Mouse (Mus musculus): Measurements from ENCODE around the gene Wars2. TPM values are rescaled to one million over a fixed set of nuclear protein-coding genes. Genes with fewer than 3 reads are reported as not detected.

Gene Wars2
- polyA plus RNA-seq, 1 experiment from 2014 or later = 10.8 TPM

GRCm38 (mm10) chr3:99264695-99265094, 123.8 kb downstream of the Wars2 start:
- peaks cover 60% of the 10 kb centered on the region for H3K4me1 ChIP-seq
- H3K27ac ChIP-seq = no peak overlapping the region
- DNase-seq (ENCODE audit: low spot score) = peak; percentile 29
- peaks cover 29% of the 10 kb centered on the region for H3K27me3 ChIP-seq (ENCODE audit: low read depth, poor library complexity, severe bottlenecking)
- 39% methylated on average over 7 of the region's 7 CpGs for WGBS
- H3K4me3 ChIP-seq = no peak overlapping the region
- no peaks in the 10 kb centered on the region for H3K9me3 ChIP-seq (replicated peaks)
- peaks cover 83% of the 10 kb centered on the region for H3K36me3 ChIP-seq

GRCm38 (mm10) chr3:99266752-99267303, 126.0 kb downstream of the Wars2 start:
- no peak overlapping the region for H3K4me3 ChIP-seq
- H3K27me3 ChIP-seq (ENCODE audit: low read depth, poor library complexity, severe bottlenecking) = peaks cover 14% of the 10 kb centered on the region
- peaks cover 42% of the 10 kb centered on the region for H3K4me1 ChIP-seq
- no peaks in the 10 kb centered on the region for H3K9me3 ChIP-seq (replicated peaks)
- H3K27ac ChIP-seq = no peak overlapping the region
- peaks cover 92% of the 10 kb centered on the region for H3K36me3 ChIP-seq
- DNase-seq (ENCODE audit: low spot score) = peak; percentile 24
- 54% methylated on average over 10 of the region's 10 CpGs for WGBS

GRCm38 (mm10) chr3:99277973-99278580, 137.2 kb downstream of the Wars2 start:
- no peaks in the 10 kb centered on the region for H3K27me3 ChIP-seq (ENCODE audit: low read depth, poor library complexity, severe bottlenecking)
- WGBS = 30% methylated on average over 12 of the region's 12 CpGs
- H3K4me3 ChIP-seq = no peak overlapping the region
- H3K9me3 ChIP-seq (replicated peaks) = no peaks in the 10 kb centered on the region
- peak; percentile 54 for DNase-seq (ENCODE audit: low spot score)
- peaks cover 86% of the 10 kb centered on the region for H3K36me3 ChIP-seq
- H3K4me1 ChIP-seq = peaks cover 49% of the 10 kb centered on the region
- H3K27ac ChIP-seq = no peak overlapping the region

GRCm38 (mm10) chr3:99279718-99280117, 138.8 kb downstream of the Wars2 start:
- WGBS = 88% methylated on average over 3 of the region's 3 CpGs
- no peak for DNase-seq (ENCODE audit: low spot score)
- no peaks in the 10 kb centered on the region for H3K27me3 ChIP-seq (ENCODE audit: low read depth, poor library complexity, severe bottlenecking)
- no peak overlapping the region for H3K27ac ChIP-seq
- peaks cover 91% of the 10 kb centered on the region for H3K36me3 ChIP-seq
- H3K9me3 ChIP-seq (replicated peaks) = no peaks in the 10 kb centered on the region
- H3K4me3 ChIP-seq = no peak overlapping the region
- H3K4me1 ChIP-seq = peaks cover 46% of the 10 kb centered on the region

GRCm38 (mm10) chr3:99281453-99281852, 140.6 kb downstream of the Wars2 start:
- Histone ChIP-seq H3K9me3 (replicated peaks) (no peaks in the 10 kb centered on the region), H3K27me3 (ENCODE audit: low read depth, poor library complexity, severe bottlenecking) (no peaks in the 10 kb centered on the region), H3K36me3 (peaks cover 84% of the 10 kb centered on the region), H3K27ac (no peak overlapping the region), H3K4me1 (peaks cover 35% of the 10 kb centered on the region), H3K4me3 (no peak overlapping the region)
- peak; percentile 27 for DNase-seq (ENCODE audit: low spot score)
- WGBS = 70% methylated on average over 4 of the region's 4 CpGs

- Histone ChIP-seq H3K4me1 (peaks cover 15% of the 10 kb centered on the region; the same call in 1 of the 2 replicates), H3K9me3 (replicated peaks) (no peaks in the 10 kb centered on the region), H3K27me3 (ENCODE audit: low read depth, poor library complexity, severe bottlenecking) (no peaks in the 10 kb centered on the region), H3K4me3 (no peak overlapping the region), H3K27ac (no peak overlapping the region), H3K36me3 (peaks cover 87% of the 10 kb centered on the region)
- 50% methylated on average over 2 of the region's 2 CpGs for WGBS
- peak; percentile 30 for DNase-seq (ENCODE audit: low spot score)
These were observed 147.4 kb downstream of the Wars2 start for GRCm38 (mm10) chr3:99288302-99288701.

Small RNA genes lying within 50 kb of the gene (microRNA-seq; reads per million reads assigned to microRNA genes)
- not detected for gene Mir6481

Other genes starting within 250 kb of the Wars2 start
- not detected in 2 replicates for gene Hao2, start 247.8 kb upstream of the Wars2 start, polyA plus RNA-seq (2016; fragmentation: Nextera tagmentation; extraction: Ambion mirVana)
- gene Tbx15, start 99.3 kb downstream of the Wars2 start, polyA plus RNA-seq (2016; fragmentation: Nextera tagmentation; extraction: Ambion mirVana) = 25.8 and 41.2 TPM in 2 replicates